Mouse (Mus musculus) heart, embryonic 16.5 days (tissue): ENCODE measurements around the gene Hes6. TPM values are rescaled to one million over a fixed set of nuclear protein-coding genes. Genes with fewer than 3 reads are reported as not detected.

Experiments used
- ATAC-seq: fragments of 200-750 bp; cut with Nextera tagmentation; replicated peaks from 2 replicates; pipeline ENCODE4 v1.8.0; 2017; ENCODE audit warnings: moderate number of reproducible peaks; ENCODE audit not compliant: insufficient read depth, low FRiP score; ENCODE audit errors: extremely low read depth
- H3K27ac ChIP-seq: fragments of 300-500 bp; sonication (generic); 2 replicates; pipeline ENCODE4 v1.5.1; 2014; ENCODE audit warnings: mild to moderate bottlenecking, low read length, control low read depth, moderate library complexity
- H3K27me3 ChIP-seq: fragments of 300-500 bp; sonication (generic); 2 replicates; pipeline ENCODE4 v1.6.1; 2014; ENCODE audit warnings: low read length, mixed read lengths; ENCODE audit not compliant: control insufficient read depth, insufficient read depth
- H3K36me3 ChIP-seq: fragments of 300-500 bp; sonication (generic); 2 replicates; pipeline ENCODE4 v1.6.1; 2014; ENCODE audit not compliant: control insufficient read depth, insufficient read depth
- H3K4me1 ChIP-seq: fragments of 300-500 bp; sonication (generic); 2 replicates; pipeline ENCODE4 v1.6.1; 2014; ENCODE audit warnings: low read length, mixed read lengths; ENCODE audit not compliant: control insufficient read depth, insufficient read depth
- H3K4me2 ChIP-seq: fragments of 300-500 bp; sonication (generic); 2 replicates; pipeline ENCODE4 v1.6.1; 2014; ENCODE audit warnings: low read depth, mild to moderate bottlenecking, control low read depth, low read length
- H3K4me3 ChIP-seq: fragments of 300-500 bp; sonication (generic); 2 replicates; pipeline ENCODE4 v1.5.1; 2014; ENCODE audit warnings: mild to moderate bottlenecking, control low read depth, low read length
- H3K9ac ChIP-seq: fragments of 300-500 bp; sonication (generic); 2 replicates; pipeline ENCODE4 v1.6.1; 2014; ENCODE audit warnings: low read length, control low read depth
- H3K9me3 ChIP-seq: fragments of 300-500 bp; sonication (generic); replicated peaks from 2 replicates; pipeline ENCODE4 v1.6.1; 2016; ENCODE audit warnings: low read length; ENCODE audit not compliant: control insufficient read depth
- WGBS: fragments of 180-500 bp; shearing (Covaris S2); extraction: QIAGEN DNeasy Blood & Tissue Kit; methylation state at CpG from one replicate; pipeline ENCODE4 v1.1.7; 2014; 5-methylcytosine and 5-hydroxymethylcytosine counted together
- polyA plus RNA-seq: library from polyadenylated mRNA; unstranded; fragments of >200 nt; fragmentation: Nextera tagmentation; extraction: Ambion mirVana; gene quantifications from 2 replicates; pipeline ENCODE4 v1.2.1, GENCODE M21; 2015

The Hes6 gene
- polyA plus RNA-seq, 1 experiment from 2014 or later: 117 TPM

GRCm38 (mm10) chr1:91367295-91367694, 46.5 kb downstream of the Hes6 start:
- no peak overlapping the region for H3K27ac ChIP-seq
- H3K27me3 ChIP-seq: no peaks in the 10 kb centered on the region
- no peak for ATAC-seq
- WGBS: 97% methylated on average over 3 of the region's 3 CpGs
- peaks cover 4% of the 10 kb centered on the region; the same call in 1 of the 2 replicates for H3K4me1 ChIP-seq
- no peak overlapping the region for H3K9ac ChIP-seq
- no peak overlapping the region for H3K4me2 ChIP-seq
- no peak overlapping the region for H3K4me3 ChIP-seq
- peaks cover 13% of the 10 kb centered on the region for H3K36me3 ChIP-seq
- H3K9me3 ChIP-seq: peaks cover 9% of the 10 kb centered on the region

DNA sequence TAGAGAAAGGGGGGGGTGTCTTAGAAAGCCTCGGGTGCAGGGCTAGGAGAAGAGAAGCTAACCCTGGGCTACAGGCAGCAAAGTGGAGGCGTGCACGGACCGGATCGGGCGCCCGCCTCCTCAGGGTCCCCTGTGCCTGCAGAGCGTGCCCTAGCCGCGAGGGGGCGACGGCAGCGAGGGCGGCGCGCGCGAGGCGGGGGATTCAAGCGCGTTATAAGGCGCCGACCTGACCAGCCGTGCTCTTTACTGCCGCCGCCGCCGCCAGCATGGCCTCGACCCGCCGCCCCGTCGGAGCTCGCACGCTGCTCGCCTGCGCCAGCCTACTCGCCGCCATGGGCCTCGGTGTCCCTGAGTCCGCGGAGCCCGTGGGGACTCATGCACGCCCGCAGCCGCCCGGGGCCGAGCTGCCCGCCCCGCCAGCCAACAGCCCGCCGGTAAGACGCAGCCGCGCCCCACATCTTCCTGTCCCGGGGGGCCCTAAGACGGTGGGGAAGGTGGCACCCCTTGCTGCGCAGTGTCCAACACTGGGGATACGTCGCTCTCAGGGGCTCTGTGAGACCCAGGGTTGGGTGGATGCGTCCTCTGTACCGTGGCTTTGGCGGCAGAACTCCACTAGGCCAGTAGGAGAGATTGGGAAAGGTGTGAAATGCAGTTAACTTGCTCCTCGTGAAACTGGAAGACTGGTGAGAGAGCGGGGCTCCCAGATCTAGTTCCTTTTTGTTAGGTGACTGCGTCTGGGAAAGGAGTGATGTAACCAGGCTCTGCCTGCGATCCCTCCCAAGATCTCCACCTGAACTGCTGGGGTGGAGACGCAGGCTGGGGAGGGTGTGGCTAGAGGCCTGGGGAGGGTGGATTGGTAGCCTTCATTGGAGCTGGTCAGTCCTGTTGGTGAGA, 47.4 kb downstream of the Hes6 start, which contains the start of gene Erfe:
Erfe (plus strand) TSS at position 216 of the 894 bp plus-strand sequence.
- H3K27me3 ChIP-seq: no peaks in the 10 kb centered on the region
- H3K36me3 ChIP-seq: peaks cover 13% of the 10 kb centered on the region
- H3K4me1 ChIP-seq: peaks cover 4% of the 10 kb centered on the region; the same call in 1 of the 2 replicates
- H3K4me3 ChIP-seq: peak within 1 kb of the TSS; percentile 59
- 3% methylated on average over 64 of the region's 68 CpGs for WGBS
- ATAC-seq: peak; percentile 39; the same call in 1 of the 2 replicates
- no peak within 1 kb of the TSS for H3K27ac ChIP-seq
- H3K9ac ChIP-seq: peak within 1 kb of the TSS; percentile 78
- H3K9me3 ChIP-seq: peaks cover 10% of the 10 kb centered on the region
- peak within 1 kb of the TSS; percentile 95 for H3K4me2 ChIP-seq

GRCm38 (mm10) chr1:91365816-91366214, 48.0 kb downstream of the Hes6 start:
- H3K36me3 ChIP-seq: peaks cover 18% of the 10 kb centered on the region
- H3K4me2 ChIP-seq: peak overlapping the region; percentile 95
- WGBS: 29% methylated on average over 8 of the region's 8 CpGs
- H3K4me1 ChIP-seq: peaks cover 4% of the 10 kb centered on the region; the same call in 1 of the 2 replicates
- ATAC-seq: no peak
- H3K9ac ChIP-seq: peak overlapping the region; percentile 78
- H3K4me3 ChIP-seq: peak overlapping the region; percentile 59
- peaks cover 10% of the 10 kb centered on the region for H3K9me3 ChIP-seq
- no peak overlapping the region for H3K27ac ChIP-seq
- H3K27me3 ChIP-seq: no peaks in the 10 kb centered on the region

GRCm38 (mm10) chr1:91364822-91365644, 48.8 kb downstream of the Hes6 start:
- Histone ChIP-seq H3K27me3 (no peaks in the 10 kb centered on the region), H3K9me3 (peaks cover 10% of the 10 kb centered on the region), H3K4me2 (no peak overlapping the region), H3K27ac (no peak overlapping the region), H3K9ac (no peak overlapping the region), H3K4me1 (peaks cover 4% of the 10 kb centered on the region; the same call in 1 of the 2 replicates), H3K4me3 (no peak overlapping the region), H3K36me3 (peaks cover 18% of the 10 kb centered on the region)
- WGBS: 84% methylated on average over 16 of the region's 16 CpGs
- ATAC-seq: no peak

- Histone ChIP-seq H3K27ac (no peak overlapping the region), H3K27me3 (no peaks in the 10 kb centered on the region), H3K4me2 (no peak overlapping the region), H3K36me3 (peaks cover 29% of the 10 kb centered on the region), H3K9me3 (peaks cover 10% of the 10 kb centered on the region), H3K9ac (no peak overlapping the region), H3K4me3 (no peak overlapping the region), H3K4me1 (peaks cover 4% of the 10 kb centered on the region; the same call in 1 of the 2 replicates)
- no peak for ATAC-seq
- WGBS: 84% methylated on average over 5 of the region's 5 CpGs
Observed at GRCm38 (mm10) chr1:91362113-91362512, 51.7 kb downstream of the Hes6 start.

Other genes starting within 250 kb of the Hes6 start
- 59.3 and 61.0 TPM in 2 replicates for gene Ramp1, start 234.2 kb downstream of the Hes6 start, polyA plus RNA-seq
- gene Ube2f, start 163.7 kb downstream of the Hes6 start, polyA plus RNA-seq: 68.9 and 71.7 TPM in 2 replicates
- gene Scly, start 115.7 kb downstream of the Hes6 start, polyA plus RNA-seq: 16.0 and 17.5 TPM in 2 replicates
- gene Espnl, start 92.0 kb downstream of the Hes6 start, polyA plus RNA-seq: 0.04 and 0.07 TPM in 2 replicates
- 51.4 and 58.4 TPM in 2 replicates for gene Klhl30, start 63.0 kb downstream of the Hes6 start, polyA plus RNA-seq
- 1.3 and 1.5 TPM in 2 replicates for gene Erfe, start 47.6 kb downstream of the Hes6 start, polyA plus RNA-seq
- 112 and 113 TPM in 2 replicates for gene Ilkap, start 15.2 kb downstream of the Hes6 start, polyA plus RNA-seq
- gene Per2, start 45.3 kb upstream of the Hes6 start, polyA plus RNA-seq: 4.9 and 6.2 TPM in 2 replicates
- 5.5 and 5.7 TPM in 2 replicates for gene Traf3ip1, start 80.6 kb upstream of the Hes6 start, polyA plus RNA-seq
- 5.5 and 5.6 TPM in 2 replicates for gene Asb1, start 126.5 kb upstream of the Hes6 start, polyA plus RNA-seq